Mouse (Mus musculus) heart, postnatal 0 days (tissue): ENCODE measurements at regions not wholly inside any gene's neighbourhood (a gene's known extent, or its start where the extent isn't known, plus 50 kb on each side); places are given as distances from the start of the nearest gene placed in this dataset.

ENCODE experiments used
- CTCF ChIP-seq: IDR thresholded peaks from 2 replicates; pipeline ENCODE4 v1.5.1; 2016; ENCODE audit warnings: antibody characterized with exemption, control low read depth, low read depth
- EP300 ChIP-seq: IDR thresholded peaks from 2 replicates; pipeline ENCODE4 v1.6.1; 2016; ENCODE audit warnings: antibody characterized with exemption, low read depth

DNA sequence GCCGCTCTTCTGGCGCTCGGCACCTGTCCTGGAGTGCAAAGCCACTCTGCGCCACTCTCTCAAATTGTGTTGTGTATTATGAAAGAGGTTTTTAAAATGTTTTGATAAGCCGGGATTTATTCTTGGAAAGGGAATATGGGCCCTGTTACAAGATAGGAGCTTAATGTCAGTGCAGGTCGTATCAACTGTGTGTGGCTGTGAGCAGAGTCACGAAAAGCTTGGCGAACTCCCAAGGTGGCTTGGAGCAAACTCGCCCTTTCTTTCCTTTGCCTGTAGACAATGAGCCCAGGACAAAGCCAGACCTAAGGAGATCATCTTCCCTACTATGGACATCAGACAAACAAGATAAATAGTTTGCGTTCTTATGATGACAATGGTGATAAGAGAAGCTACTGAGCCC, 74.3 kb upstream of the Map4k3 start:
- no peak for TF ChIP-seq CTCF
- TF ChIP-seq EP300: peak; percentile 56; the same call in 1 of the 2 replicates
